Mouse (Mus musculus) CH12.LX (cell line): ENCODE data around the gene Fgd4. TPM values are rescaled to one million over a fixed set of nuclear protein-coding genes. Genes with fewer than 3 reads are reported as not detected.
"Not testable (repeated sequence)": the region's sequence is repeated elsewhere in the genome, so short reads cannot be mapped to it uniquely, and the experiment has no call there.

Experiments used
- DNase-seq: peaks from one replicate; pipeline ENCODE4 v3.0.0-alpha.2; 2013; ENCODE audit errors: extremely low read depth
- H3K27ac ChIP-seq: 2 replicates; pipeline ENCODE4 v1.5.1; 2012; ENCODE audit warnings: low read depth, mild to moderate bottlenecking, control low read depth, moderate library complexity; ENCODE audit not compliant: insufficient read depth
- H3K27me3 ChIP-seq: replicated peaks from 2 replicates; pipeline ENCODE3; 2012; ENCODE audit warnings: inconsistent platforms
- H3K36me3 ChIP-seq, 2 experiments: replicated peaks in 1 of 2; 2 replicates each; pipeline versions ENCODE3 to v1.6.1; 2012; ENCODE audit warnings: inconsistent platforms in 1 of 2, low read length in 1 of 2, mild to moderate bottlenecking in 1 of 2, mixed read lengths in 1 of 2, moderate library complexity in 1 of 2; ENCODE audit not compliant: control insufficient read depth in 1 of 2, insufficient read depth in 1 of 2
- H3K4me1 ChIP-seq, 2 experiments: 2 replicates each; pipeline ENCODE4 v1.6.1; 2012; ENCODE audit warnings: inconsistent platforms in 1 of 2, moderate library complexity in 1 of 2; ENCODE audit not compliant: insufficient read depth in 2 of 2, control insufficient read depth in 1 of 2
- H3K4me2 ChIP-seq: 2 replicates; pipeline ENCODE4 v1.6.1; 2012; ENCODE audit warnings: low read depth, mild to moderate bottlenecking, control low read depth; ENCODE audit not compliant: poor library complexity, insufficient read depth, severe bottlenecking
- H3K4me3 ChIP-seq, 3 experiments: fragments of 150-350 bp in 1 of 3; sonication (generic) in 1 of 3; replicated peaks in 1 of 3; 2 replicates each; pipeline versions ENCODE3 to v1.5.1; 2011 to 2012; ENCODE audit warnings: low read depth in 2 of 3, low read length in 2 of 3, mild to moderate bottlenecking in 2 of 3, moderate library complexity in 2 of 3, control low read depth in 1 of 3, improper control_type of control experiment in 1 of 3, inconsistent platforms in 1 of 3, mixed read lengths in 1 of 3; ENCODE audit not compliant: poor library complexity in 1 of 3
- H3K79me2 ChIP-seq: replicated peaks from 2 replicates; pipeline ENCODE4 v1.6.1; 2012; ENCODE audit warnings: mild to moderate bottlenecking, moderate library complexity; ENCODE audit not compliant: control insufficient read depth, poor library complexity, insufficient read depth, severe bottlenecking; ENCODE audit errors: extremely low read depth
- H3K9ac ChIP-seq: 2 replicates; pipeline ENCODE4 v1.6.1; 2012; ENCODE audit warnings: low read depth, mild to moderate bottlenecking, control low read depth, moderate library complexity; ENCODE audit not compliant: insufficient read depth
- H3K9me3 ChIP-seq: replicated peaks from 2 replicates; pipeline ENCODE3; 2012; ENCODE audit warnings: low read length, inconsistent platforms, mixed read lengths
- BHLHE40 ChIP-seq: IDR thresholded peaks from 2 replicates; pipeline ENCODE4 v1.6.1; 2011; ENCODE audit warnings: mild to moderate bottlenecking, low read depth, low read length, improper control_type of control experiment
- CTCF ChIP-seq, 2 experiments: IDR thresholded peaks in 1 of 2; conservative IDR thresholded peaks in 1 of 2; 2 replicates each; pipeline ENCODE4 v1.5.1; 2011 to 2012; ENCODE audit warnings: low read depth in 2 of 2, low read length in 2 of 2, improper control_type of control experiment in 1 of 2, inconsistent platforms in 1 of 2, mild to moderate bottlenecking in 1 of 2, moderate library complexity in 1 of 2
- EP300 ChIP-seq: IDR thresholded peaks from 2 replicates; pipeline ENCODE4 v1.6.1; 2011; ENCODE audit warnings: low read length, improper control_type of control experiment
- IRF4 ChIP-seq: IDR thresholded peaks from 2 replicates; pipeline ENCODE4 v1.6.1; 2014; ENCODE audit warnings: low read depth, mild to moderate bottlenecking, inconsistent platforms, low read length, improper control_type of control experiment
- JUND ChIP-seq: conservative IDR thresholded peaks from 2 replicates; pipeline ENCODE4 v1.6.1; 2011; ENCODE audit warnings: low read depth, low read length, improper control_type of control experiment
- MYC ChIP-seq: IDR thresholded peaks from 2 replicates; pipeline ENCODE4 v1.6.1; 2011; ENCODE audit warnings: low read depth, mild to moderate bottlenecking, improper control_type of control experiment, low read length
- RAD21 ChIP-seq: IDR thresholded peaks from 2 replicates; pipeline ENCODE4 v1.6.1; 2011; ENCODE audit warnings: low read depth, mild to moderate bottlenecking, low read length, improper control_type of control experiment, moderate library complexity
- RCOR1 ChIP-seq: conservative IDR thresholded peaks from 2 replicates; pipeline ENCODE4 v1.6.1; 2012; ENCODE audit warnings: low read depth, mild to moderate bottlenecking, inconsistent platforms, low read length, improper control_type of control experiment
- SIN3A ChIP-seq: IDR thresholded peaks from 2 replicates; pipeline ENCODE4 v1.6.1; 2012; ENCODE audit warnings: low read length, improper control_type of control experiment, inconsistent platforms
- SMC3 ChIP-seq: IDR thresholded peaks from 2 replicates; pipeline ENCODE4 v1.6.1; 2011; ENCODE audit warnings: low read depth, low read length, improper control_type of control experiment
- TBP ChIP-seq: conservative IDR thresholded peaks from 2 replicates; pipeline ENCODE4 v1.6.1; 2011; ENCODE audit warnings: low read depth, low read length, improper control_type of control experiment
- TCF12 ChIP-seq: IDR thresholded peaks from 2 replicates; pipeline ENCODE4 v1.6.1; 2014; ENCODE audit warnings: low read depth, mild to moderate bottlenecking, inconsistent platforms, low read length, improper control_type of control experiment
- ZC3H11A ChIP-seq: IDR thresholded peaks from 2 replicates; pipeline ENCODE4 v1.6.1; 2012; ENCODE audit warnings: low read depth, mild to moderate bottlenecking, inconsistent platforms, low read length, improper control_type of control experiment
- dilution Hi-C: fragments of 300-500 bp; cut with MboI; formaldehyde crosslinking; loops from 2 replicates; pipeline ENCODE4 v1.14.3; 2020; ENCODE audit warnings: low sequenced_read_pairs; ENCODE audit not compliant: extremely low pct_unique_long_range_greater_than_20kb, extremely low pct_ligation_motif_present
- in situ Hi-C: fragments of 300-500 bp; cut with MboI; formaldehyde crosslinking; loops from 3 replicates; pipeline ENCODE4 v1.14.3; 2019; ENCODE audit warnings: low sequenced_read_pairs, low pct_ligation_motif_present, low pct_unique_long_range_greater_than_20kb, mixed read lengths
- polyA plus RNA-seq: library from polyadenylated mRNA; unstranded; fragments of >175 nt; gene quantifications from 2 replicates; pipeline ENCODE4 v1.2.1, GENCODE M21; 2012; ENCODE audit warnings: low read depth; ENCODE audit not compliant: insufficient read length
- total RNA-seq, 2 experiments: library from RNA; depleted of rRNA; stranded (reverse); fragments of 300-350 nt in 1 of 2; fragments of >200 nt in 1 of 2; gene quantifications; 2 replicates each; pipeline ENCODE4 v1.2.3; 2012 to 2014

Gene Fgd4
- total and polyA plus RNA-seq, 3 experiments: 0.76 to 0.84 TPM; not detected in 1

GRCm38 (mm10) chr16:16422456-16422855 is 177.9 kb downstream of the Fgd4 start:
- Histone ChIP-seq H3K27me3 (peaks cover 4% of the 10 kb centered on the region), H3K9me3 (no peaks in the 10 kb centered on the region), H3K4me1 (peaks cover 5 to 11% of the 10 kb centered on the region in 2 experiments; a peak in 3 of 4 replicates), H3K4me3 (no peak overlapping the region), H3K36me3 (no peaks in the 10 kb centered on the region), H3K79me2 (no peaks in the 10 kb centered on the region), H3K4me2 (no peak overlapping the region), H3K27ac (no peak overlapping the region), H3K9ac (no peak overlapping the region)
- dilution Hi-C loops (no loop called here), in situ Hi-C loops (no loop called here)
- no peak for TF ChIP-seq BHLHE40
- no peak for TF ChIP-seq TBP
- TF ChIP-seq IRF4: peak; percentile 96
- TF ChIP-seq TCF12: peak; percentile 78; the same call in 1 of the 2 replicates
- 0 out of 2 replicates have a peak, but pooled peaks have one; percentile 48 for TF ChIP-seq MYC
- peak; percentile 50; the same call in 1 of the 2 replicates for TF ChIP-seq SIN3A
- TF ChIP-seq RAD21: peak; percentile 43
- peak; percentile 89 for TF ChIP-seq RCOR1
- TF ChIP-seq SMC3: peak; percentile 72
- TF ChIP-seq ZC3H11A: no peak
- peak; percentile 94 for TF ChIP-seq EP300
- peak in 1 of 2 experiments; percentile 64; a peak in 2 of 4 replicates for TF ChIP-seq CTCF (conservative IDR thresholded peaks at IDR 0.05 in 1 of 2, IDR thresholded peaks at IDR 0.05 in 1 of 2; ENCODE audit: low read depth in 2 of 2, low read length in 2 of 2)
- peak; percentile 31; the same call in 1 of the 2 replicates for TF ChIP-seq JUND
- DNase-seq: peak; percentile 66

- H3K36me3 ChIP-seq, H3K27ac ChIP-seq, DNase-seq, H3K9ac ChIP-seq, dilution Hi-C loops, H3K79me2 ChIP-seq, H3K4me1 ChIP-seq, H3K27me3 ChIP-seq, H3K4me2 ChIP-seq, in situ Hi-C loops, H3K9me3 ChIP-seq, H3K4me3 ChIP-seq: not testable (repeated sequence)
Observed at GRCm38 (mm10) chr16:16367217-16367616, 233.1 kb downstream of the Fgd4 start.

Other genes starting within 250 kb of the Fgd4 start
- gene Dnm1l, start 241.6 kb downstream of the Fgd4 start, total RNA-seq (2012; rRNA removed): 55.8 and 59.1 TPM in 2 replicates
- gene Dnm1l, start 241.6 kb downstream of the Fgd4 start, total RNA-seq (2014; rRNA removed): 91.7 and 101 TPM in 2 replicates
- gene Dnm1l, start 241.6 kb downstream of the Fgd4 start, polyA plus RNA-seq: 82.9 and 83.1 TPM in 2 replicates
- not detected in 2 replicates for gene Olfr19, start 75.9 kb upstream of the Fgd4 start, total RNA-seq (2012; rRNA removed)
- not detected in 2 replicates for gene Olfr19, start 75.9 kb upstream of the Fgd4 start, total RNA-seq (2014; rRNA removed)
- gene Olfr19, start 75.9 kb upstream of the Fgd4 start, polyA plus RNA-seq: not detected in 2 replicates
- gene Spag6l, start 228.9 kb upstream of the Fgd4 start, total RNA-seq (2012; rRNA removed): not detected in 2 replicates
- not detected in 2 replicates for gene Spag6l, start 228.9 kb upstream of the Fgd4 start, total RNA-seq (2014; rRNA removed)
- gene Spag6l, start 228.9 kb upstream of the Fgd4 start, polyA plus RNA-seq: not detected in 2 replicates